Mouse (Mus musculus) layer of hippocampus, postnatal 14 days (tissue): Measurements from ENCODE around the gene Park7. TPM values are rescaled to one million over a fixed set of nuclear protein-coding genes. Genes with fewer than 3 reads are reported as not detected.

Experiments used
- DNase-seq, 2 experiments: peaks; one replicate each; pipeline ENCODE4 v3.0.0; 2021 to 2022; ENCODE audit warnings: low spot score in 2 of 2, mixed read lengths in 1 of 2
- total RNA-seq, 2 experiments: library from RNA; stranded (reverse); gene quantifications; 2 replicates each; pipeline ENCODE4 v1.2.3; 2021

Park7 gene
- total RNA-seq, 2 experiments from 2014 or later, result 240 to 248 TPM

DNA sequence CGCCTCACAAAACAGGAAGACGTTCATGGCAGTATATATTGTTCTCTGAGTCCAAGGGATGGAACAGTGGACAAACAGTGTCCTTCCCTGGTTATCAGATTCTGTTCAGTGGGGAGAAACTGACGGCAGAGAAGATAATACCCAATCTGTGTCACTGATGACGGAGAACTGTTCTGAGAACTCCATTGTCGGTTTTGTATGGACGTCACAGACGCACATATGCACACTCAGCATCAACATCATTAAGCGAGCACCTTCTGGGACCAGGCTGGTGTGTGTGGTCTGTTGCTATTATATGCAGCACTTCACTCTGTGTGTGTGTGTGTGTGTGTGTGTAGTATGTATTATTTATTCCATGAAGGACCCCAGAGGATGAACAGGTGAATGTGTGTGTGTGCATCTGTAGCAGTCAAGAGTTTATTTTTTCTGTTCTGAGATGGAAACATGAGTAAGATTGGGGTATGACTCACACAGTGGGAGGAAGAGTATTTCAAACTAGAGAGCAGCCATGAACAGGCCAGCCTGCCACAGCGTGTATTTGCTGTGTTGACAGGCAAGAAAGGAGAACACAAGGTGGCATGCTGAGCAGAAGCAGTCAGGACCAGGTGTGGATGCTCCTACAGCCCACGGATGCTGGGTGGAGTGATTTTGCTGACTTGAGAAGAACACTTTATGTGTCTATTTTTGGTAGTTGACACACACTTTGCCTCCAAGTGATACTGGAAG is 1.1 kb upstream of the Park7 start:
- DNase-seq, result no peak

DNA sequence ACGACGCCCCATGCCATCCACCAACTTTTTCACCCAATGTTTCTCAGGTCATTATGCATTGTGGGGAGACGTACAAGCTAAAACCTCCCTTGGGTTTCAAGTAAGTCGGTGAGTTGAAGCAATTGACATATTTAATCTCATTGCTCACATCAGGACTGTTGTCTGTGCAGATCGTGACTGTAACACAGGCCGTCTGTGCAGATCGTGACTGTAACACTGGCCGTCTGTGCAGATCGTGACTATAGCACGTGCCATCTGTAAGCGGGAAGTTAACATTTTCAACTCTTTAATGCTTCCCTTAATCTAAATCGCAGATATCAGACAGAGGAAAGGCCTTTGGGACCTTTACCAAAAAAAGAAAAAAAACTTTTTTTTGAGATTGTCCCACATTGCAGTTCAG is 494 bp downstream of the Park7 start:
- no peak for DNase-seq

DNA sequence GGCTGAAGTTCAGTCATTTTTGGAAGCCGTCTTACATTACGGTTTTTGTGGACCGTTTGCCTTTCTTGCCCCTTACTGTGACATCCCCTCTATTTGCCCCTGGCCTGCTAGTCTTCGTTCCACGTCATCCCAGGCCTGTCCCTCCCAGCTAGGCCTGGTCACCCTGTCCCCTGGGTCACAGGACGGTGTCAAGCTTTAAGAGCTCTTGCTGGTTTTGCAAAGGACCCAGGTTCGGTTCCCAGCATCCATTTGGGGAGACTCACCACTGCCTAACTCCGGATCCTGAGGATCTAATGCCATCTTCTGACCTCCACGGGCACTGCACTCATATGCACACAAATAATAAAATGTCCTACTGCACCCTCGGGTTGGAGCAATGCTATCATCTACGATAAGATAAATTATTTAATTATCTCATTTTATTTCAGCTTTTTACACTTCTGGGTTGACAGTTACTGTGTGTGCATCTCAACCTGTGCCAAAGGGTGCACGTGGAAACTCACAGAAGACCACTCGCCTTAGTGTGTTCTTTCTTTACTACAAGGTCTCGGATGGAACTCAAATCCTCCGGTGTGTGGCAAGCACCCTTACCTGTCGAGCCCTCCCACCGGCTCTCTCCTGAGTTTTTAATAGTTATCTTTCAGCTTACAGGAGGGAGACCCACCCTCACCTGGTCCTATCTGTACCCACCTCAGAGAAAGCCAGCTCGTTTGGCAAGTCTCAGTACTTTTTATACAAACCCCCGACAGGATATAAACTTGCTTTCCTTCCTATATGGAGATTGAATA is 3.9 kb downstream of the Park7 start:
- no peak for DNase-seq

DNA sequence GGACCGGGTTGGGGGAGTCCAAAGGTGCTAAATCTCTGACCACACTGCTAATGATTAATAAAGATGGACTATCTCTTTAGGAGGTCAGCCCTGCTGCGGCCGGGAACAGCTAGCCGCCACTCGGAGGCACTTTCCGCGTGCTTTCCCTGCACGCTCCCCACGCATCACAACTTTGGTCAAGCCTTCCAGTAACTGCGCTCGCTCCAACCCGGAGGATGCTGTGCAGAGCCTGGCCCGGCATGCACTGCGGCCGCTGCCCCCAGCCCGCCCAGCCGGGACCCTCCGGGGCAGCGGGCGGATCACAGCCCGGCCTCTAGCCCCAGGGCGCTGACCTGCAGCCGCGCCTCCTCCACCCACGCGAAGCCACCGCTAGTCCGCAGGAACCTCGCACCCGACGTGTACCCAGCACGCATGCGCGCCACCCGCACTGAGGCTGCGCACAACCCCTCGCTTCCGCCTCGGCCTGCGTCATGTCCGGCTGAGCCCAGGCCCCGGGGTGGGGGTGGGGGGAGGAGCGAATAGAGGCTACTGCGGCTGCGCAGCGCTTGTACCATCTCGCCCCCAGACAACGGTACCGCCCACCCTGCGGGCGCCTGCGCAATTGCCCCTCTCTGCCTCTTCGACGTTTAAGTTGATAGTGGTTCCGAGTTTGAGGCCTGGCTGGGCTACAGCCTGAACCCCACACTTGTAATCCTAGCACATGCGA is 4.6 kb downstream of the Park7 start:
- DNase-seq, result peak; percentile 99

DNA sequence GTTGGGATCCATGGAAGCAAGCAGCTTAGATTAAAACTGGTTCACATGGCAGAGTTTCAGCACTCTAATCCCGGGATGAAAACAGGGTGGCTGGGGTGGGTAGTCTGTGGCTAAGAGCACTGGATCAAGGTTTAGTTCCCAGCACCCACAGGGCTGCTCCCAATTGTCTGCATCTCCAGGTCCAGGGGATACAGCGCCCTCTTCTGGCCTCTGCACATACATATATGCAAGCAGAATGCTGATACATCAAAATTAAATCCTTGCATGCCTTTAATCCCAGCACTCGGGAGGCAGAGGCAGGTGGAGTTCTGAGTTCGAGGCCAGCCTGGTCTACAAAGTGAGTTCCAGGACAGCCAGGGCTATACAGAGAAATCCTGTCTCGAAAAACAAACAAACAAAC is 5.7 kb downstream of the Park7 start:
- peak; percentile 34 to 49 for DNase-seq

DNA sequence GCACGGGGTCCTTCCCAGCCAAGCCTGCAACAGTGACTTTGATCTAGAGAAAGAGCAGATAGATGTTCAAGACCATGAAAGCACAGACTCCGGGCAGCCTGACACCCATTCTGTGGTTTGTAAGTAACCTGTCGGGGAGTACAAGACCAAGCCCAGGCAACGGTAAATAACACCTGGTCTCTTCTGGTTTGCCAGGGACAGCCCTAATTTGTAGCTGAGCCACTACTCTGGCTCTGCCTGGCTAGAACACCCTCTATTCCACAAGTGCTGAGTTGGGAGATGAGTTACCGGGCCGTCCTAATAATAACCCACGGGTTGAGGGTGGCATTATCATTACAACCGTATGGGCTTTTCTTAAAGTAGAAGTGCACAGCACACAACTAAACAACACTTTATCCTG is 7.1 kb downstream of the Park7 start:
- DNase-seq, result no peak

DNA sequence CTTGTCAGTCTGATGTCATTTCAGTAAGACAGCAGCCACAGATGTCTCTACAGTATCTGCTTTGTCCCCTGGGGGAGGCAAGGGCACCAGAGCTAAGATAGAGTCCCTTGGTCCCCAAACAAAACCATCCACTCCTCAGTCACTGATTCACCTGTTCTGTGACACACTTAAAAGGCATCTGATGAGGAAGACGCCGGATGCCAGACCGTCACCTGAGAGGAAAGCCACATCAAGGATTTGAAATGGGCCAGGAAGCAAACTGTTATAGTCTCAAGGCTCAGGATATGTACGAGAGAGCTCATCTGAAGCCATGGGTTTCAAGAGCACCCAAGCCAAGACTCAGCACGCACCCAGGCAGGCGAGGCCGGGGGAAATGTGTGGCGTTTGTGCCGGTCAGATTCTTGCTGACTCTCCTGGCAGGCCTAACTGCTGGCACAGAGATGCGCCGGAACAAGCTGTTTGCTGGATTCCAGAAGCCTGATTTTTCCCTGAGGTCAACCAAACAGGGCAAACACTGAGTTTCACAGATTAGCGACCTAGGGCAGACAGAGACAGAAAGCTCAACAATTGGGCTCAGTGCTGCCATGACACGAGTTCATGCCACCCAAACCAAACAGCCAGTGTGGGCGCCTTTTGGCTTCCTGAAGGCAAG is 11.0 kb downstream of the Park7 start:
- no peak for DNase-seq

DNA sequence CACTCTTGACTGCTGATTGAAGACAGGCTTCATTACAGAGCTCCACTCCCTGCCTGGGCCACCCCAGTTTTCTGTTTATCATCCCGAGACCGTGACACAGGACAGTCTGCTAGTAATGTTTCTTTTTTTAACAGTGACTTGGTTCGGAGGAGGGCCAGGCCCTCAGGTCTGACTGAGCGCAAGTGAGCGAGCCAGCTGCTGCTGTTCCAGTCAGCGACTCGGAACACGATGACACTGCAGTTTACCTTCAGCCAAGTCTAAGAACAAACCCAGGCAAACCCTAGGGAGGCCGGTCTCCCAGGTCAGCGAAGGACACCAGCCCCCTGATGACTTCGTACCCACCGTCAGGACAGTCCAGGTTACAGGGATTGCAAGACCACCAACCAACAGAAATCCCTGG is 12.2 kb downstream of the Park7 start:
- DNase-seq, result no peak

DNA sequence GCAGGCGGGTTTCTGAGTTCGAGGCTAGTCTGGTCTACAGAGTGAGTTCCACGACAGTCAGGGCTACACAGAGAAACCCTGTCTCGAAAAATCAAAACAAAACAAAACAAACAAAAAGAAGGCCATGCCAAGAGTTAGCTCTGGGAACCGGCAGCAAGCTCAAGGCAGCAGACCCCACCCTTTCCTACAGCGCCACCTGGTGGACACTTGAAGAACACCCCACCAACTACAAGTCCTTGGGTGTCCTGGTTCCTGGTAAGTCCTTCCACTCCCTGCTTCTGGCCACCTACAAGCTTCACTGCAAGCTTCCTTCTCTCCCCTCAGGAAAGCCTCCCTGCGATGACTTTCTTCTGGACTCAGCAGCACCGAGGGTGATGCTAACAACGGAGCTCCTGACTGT is 12.6 kb downstream of the Park7 start:
- DNase-seq, result peak; percentile 72

DNA sequence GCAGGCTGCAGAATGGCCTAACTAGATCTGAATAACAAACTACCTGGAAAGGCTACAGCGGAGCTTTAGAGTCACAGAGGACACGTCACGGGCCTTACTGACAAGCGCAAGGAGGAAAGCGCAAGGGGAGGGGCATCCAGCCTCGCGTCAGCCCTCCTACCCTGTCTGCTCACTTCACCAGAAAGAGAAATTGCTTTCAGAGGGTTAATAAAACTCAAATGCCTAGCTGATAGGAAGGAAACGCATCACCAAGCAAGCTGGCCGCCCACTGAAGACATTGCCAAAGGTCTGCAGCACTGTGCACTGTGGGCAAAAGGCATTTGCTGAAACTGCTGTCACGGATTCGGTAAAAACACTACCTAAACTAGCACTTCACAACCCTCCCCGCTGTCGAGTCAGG is 13.8 kb downstream of the Park7 start:
- no peak for DNase-seq

DNA sequence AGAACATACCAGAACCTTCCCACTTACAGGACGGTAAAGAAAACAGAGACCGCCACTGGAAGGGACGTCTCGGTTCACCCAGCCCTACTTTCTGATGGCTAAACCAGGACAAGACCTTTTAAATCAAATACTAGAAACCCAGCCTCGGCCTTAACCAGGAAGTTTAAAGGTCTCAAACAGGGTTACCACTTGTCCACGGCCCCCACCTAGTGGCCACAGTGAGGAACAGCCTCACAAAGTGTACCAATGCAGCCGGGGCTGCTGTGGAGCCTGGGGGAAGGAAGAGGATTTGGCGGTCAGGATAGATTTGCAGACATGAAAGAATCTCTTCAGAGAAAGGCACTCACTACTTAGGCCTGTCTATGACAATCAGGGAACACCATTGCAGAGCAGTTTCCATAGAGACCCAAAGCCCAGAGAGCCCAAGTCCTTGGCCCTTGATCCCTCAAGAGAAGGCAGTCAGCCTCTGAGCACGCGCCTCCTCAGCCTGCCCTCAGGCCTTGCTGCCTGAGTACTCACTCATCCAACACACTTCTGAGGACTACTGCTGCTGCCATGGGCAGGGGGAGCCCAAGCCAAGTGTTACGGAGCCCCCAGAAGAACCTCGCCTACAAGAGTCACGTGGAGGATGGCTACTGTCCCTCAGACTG is 15.4 kb downstream of the Park7 start:
- DNase-seq, result peak; percentile 54 to 67

DNA sequence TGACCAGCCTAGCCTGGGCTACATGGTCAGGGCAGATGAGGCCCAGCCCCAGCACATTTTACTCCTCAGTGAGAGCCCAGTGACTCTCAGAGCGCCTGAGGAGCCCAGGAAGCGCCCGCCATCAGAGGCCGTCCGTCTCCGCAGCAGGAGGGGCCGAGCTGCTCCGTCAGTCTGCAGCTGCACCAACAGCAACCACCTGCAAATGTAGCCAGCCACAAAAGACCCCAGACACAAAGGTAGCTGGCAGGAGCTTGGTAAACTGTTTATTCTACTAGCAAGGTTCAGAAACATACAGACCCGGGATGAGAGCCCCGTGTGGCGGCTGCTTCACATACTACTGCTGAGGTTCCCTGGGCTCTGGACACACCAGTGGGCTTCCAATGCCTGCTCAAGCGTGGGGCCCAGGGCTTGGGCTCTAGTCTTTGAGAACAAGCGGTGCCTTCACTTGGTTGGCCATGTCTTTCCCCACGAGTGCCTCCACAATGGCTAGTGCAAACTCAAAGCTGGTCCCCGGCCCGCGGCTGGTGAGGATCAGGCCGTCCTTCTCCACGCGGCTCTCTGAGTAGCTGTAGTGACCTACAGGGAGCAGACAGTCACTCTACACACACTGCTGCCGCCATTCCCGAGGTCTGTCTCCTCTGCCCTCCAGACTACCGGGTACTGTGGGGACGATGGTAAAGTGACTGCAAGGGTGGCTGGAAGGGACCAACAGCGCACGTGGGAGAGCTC is 17.2 kb downstream of the Park7 start:
- no peak for DNase-seq

DNA sequence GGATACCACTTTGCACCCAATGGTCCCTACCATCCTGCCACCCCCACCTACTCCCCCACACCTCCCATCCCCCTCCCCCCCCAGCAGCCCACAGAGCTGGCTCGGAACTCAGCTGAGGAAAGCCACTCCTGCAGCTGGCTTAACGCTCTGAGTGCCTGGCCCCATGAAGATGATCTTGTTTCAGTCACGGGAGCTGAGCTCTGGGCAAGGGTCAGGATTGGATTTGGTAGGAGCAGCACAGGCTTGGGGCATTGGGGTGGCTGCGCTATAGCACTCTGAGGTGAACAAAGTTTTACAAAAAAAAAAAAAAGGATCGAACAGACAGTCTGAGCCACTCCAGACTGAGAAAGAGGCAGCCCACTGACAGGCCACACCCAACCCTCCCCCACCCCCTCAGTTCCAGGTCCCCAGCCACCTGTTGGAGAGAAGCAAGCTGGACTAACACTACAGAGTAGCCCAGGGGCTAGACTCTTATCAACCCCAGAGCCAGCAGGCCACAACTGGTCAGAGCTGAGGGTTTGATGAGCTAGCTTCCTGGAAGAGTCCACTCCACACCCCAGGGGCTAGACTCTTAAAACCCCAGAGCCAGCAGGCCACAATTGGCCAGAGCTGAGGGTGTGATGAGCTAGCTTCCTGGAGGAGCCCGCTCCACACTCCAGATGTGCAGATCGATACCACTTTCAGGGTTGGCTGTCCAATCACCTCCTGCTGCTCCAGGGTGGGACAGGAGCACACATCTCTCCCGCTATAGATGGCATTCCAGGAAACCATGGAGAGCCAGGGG is 19.3 kb downstream of the Park7 start:
- no peak for DNase-seq

DNA sequence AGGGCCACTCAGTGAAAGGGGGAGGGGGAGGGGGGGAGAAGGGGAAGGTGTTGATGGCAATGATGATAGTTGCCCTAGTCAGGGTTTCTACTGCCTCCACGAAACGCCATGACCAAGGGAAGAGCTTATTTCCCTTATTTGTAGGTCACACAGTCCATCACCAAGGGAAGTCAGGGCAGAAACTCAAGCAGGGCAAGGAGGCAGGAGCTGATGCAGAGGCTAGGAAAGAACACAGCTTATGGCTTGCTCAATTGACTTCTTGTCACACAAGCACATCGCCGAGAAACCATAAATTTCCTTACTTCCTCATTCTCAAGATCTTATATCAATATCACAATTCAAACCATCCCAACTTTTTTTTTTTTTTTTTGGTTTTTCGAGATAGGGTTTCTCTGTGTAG is 22.9 kb downstream of the Park7 start:
- DNase-seq, result no peak

DNA sequence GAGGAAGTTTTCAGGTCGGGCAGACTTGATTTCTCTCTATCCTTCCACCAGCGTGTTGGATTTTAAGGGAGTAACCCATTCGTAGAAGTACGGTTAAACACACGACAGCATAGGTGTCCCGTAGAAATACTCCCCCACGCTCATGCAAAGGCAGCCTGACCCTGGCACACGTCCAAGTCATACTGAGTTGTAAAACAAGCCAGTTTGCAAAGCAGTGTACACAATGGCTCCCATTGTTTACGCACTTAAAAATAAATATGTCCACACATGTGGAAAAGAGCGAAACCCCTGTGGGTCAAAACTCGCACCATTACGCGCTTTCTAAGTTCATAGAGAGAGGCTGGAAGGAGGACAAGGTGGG is 24.3 kb downstream of the Park7 start:
- DNase-seq, result no peak

DNA sequence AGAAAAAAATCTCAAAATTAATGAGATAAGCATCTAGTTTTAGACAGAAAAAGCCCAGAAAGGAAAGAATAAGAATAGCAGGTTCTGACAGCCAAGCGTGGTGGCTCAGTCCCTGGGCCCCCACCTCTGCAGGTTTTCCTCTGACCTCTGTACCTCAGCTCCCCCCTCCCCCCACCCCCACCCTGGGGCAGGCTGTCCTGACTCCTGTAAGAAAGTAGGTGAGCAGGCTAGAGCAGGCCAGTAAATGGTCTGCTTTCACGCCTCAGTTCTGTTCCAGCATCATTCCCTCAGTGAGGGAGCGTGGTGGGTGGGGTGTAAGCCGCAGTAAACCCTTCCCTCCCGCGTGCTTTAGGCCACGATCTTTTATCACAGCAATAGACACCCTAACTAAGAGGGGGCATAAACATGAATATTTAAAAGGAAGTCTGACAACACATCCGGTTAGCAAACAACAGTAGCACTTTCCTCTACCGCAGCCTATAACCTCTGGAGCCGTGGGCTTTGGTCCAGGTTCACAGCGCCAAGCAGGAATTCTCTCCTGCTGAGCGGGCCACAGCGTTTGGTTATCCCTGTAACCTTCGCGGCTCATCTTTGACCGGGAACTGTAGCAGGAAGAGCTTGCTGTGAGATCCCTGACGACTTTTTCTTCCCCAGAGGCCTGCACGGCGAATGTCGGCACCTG is 24.8 kb downstream of the Park7 start:
- no peak for DNase-seq

DNA sequence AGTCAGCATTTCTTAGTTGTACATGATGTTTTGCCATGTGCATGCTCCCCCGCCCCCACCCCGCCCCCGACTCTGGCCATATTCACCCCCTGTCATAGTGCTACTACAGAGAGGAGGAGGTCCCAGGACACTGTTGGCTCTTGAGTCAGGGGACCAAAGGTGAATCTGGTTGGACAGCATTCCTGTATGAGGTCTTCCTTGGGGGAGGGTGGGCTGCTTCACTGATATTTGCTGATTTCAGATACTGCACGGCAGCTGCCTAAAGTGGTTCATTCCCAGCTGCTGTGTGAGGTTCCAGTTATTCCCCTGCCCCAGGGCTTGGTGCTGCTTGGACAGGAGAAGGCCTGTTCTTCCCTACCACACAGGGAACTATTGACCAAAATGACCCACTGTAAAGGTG is 25.7 kb downstream of the Park7 start:
- DNase-seq, result no peak

DNA sequence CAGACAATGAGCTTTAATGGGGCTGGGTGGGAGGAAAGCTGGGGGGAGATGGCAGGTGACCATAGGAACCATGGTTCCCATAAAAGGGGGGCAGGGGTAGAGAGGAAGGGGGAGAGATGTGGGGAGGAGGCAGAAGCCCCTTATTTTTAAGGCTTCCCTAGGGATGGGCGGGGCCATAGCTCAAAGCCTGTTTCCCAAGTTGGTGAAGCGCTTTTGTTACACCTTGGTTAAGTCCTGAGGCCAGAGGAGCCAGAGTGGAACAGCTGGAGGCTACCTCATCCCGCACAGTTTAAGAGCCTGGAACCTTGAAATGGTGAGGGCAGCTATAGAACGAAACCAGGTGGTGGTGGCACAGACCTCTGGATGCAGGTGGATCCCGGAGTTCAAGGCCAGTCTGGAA is 26.3 kb downstream of the Park7 start:
- no peak for DNase-seq

DNA sequence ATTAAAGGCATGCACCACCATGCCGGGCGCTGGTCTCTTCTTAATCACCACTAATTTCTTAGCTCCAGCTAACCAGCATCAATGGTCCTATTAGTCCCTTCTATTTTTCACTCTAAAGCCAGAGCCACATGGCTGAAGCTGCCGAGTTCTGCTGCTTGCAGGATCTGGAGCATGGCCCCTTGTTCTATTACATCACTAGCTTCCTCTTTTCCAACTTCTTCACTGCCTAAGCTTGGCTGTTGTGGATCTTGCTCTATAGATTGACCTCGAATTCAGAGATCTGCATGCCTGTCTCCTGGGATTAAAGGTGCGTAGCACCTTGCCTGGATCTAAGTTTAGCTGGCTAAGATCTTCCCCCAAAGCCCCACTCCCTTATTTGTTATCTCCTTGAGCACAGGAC is 31.6 kb downstream of the Park7 start:
- no peak for DNase-seq
